Mouse (Mus musculus): Measurements from ENCODE around the gene Itgb1bp1. TPM values are rescaled to one million over a fixed set of nuclear protein-coding genes. Genes with fewer than 3 reads are reported as not detected.

Itgb1bp1 gene
- polyA plus RNA-seq (2014; fragmentation: Nextera tagmentation; extraction: Ambion mirVana) = 48.7 and 50.5 TPM in 2 replicates

DNA sequence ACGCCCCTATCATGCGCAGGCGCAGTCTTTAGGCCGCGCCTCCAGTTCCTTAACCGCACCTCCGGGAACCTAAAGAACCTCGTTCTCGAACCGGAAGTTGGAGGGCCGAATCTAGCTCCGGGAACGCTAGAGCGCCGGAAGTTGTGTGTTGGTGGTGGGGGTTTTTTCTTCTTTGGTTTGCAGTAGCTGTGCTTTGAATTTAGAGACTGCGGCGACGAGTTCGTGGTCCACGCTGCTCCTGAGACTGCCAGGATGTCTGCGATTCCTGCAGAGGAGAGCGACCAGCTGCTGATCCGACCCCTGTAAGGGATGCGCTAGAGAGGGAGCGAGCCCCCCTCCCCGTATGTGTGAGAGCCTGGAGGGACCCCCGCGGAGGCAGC lies at the start of gene Itgb1bp1:
TSS of gene Itgb1bp1 (minus strand) at position 42 of the 380 bp plus-strand sequence.
- Histone ChIP-seq H3K4me3 (ENCODE audit: low read depth, low read length) (peak within 1 kb of the TSS; percentile 95), H3K36me3 (ENCODE audit: control insufficient read depth, insufficient read depth, low read length) (peaks cover 16% of the 10 kb centered on the region), H3K4me1 (replicated peaks; ENCODE audit: control insufficient read depth, insufficient read depth, low read length) (peaks cover 12% of the 10 kb centered on the region), H3K4me2 (ENCODE audit: low read length) (peak within 1 kb of the TSS; percentile 82), H3K9ac (ENCODE audit: low read length) (peak within 1 kb of the TSS; percentile 89), H3K27me3 (replicated peaks; ENCODE audit: control insufficient read depth, insufficient read depth, low read length) (no peaks in the 10 kb centered on the region), H3K27ac (ENCODE audit: low read depth) (peak within 1 kb of the TSS; percentile 85), H3K9me3 (ENCODE audit: control insufficient read depth, low read length) (no peaks in the 10 kb centered on the region)
- ATAC-seq (replicated peaks; ENCODE audit: low FRiP score, low TSS enrichment, low read depth) (peak; percentile 96), DNase-seq (ENCODE audit: low spot score) (peak; percentile 97)
- WGBS = under 1% methylated on average over 28 of the region's 28 CpGs

DNA sequence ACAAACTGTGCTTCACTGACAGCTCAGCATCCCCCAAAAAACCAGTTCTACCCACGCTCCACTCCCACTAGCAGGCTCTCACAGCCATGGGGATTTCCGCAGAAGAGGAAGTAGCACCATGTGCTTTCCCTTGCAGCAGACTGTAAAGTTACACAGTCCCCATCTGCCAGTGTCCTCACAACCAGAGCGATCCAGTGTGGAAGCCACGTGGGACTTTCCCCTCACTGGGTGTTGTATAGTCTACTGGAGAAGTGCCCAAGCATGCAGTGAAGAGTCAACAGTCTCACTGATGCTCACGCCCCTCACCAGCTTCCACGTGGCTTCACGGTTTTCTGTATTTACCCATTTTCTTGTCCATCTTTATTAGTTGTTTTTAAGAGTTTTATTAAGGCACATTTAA lies 49.8 kb upstream of the Itgb1bp1 start:
- H3K27ac ChIP-seq (ENCODE audit: low read depth) = no peak overlapping the region
- no peak for ATAC-seq (replicated peaks; ENCODE audit: low FRiP score, low TSS enrichment, low read depth)
- H3K4me3 ChIP-seq (ENCODE audit: low read depth, low read length) = no peak overlapping the region
- H3K4me1 ChIP-seq (replicated peaks; ENCODE audit: control insufficient read depth, insufficient read depth, low read length) = no peaks in the 10 kb centered on the region
- no peak for DNase-seq (ENCODE audit: low spot score)
- H3K9me3 ChIP-seq (ENCODE audit: control insufficient read depth, low read length) = no peaks in the 10 kb centered on the region
- peaks cover 79% of the 10 kb centered on the region for H3K36me3 ChIP-seq (ENCODE audit: control insufficient read depth, insufficient read depth, low read length)
- H3K9ac ChIP-seq (ENCODE audit: low read length) = no peak overlapping the region
- H3K27me3 ChIP-seq (replicated peaks; ENCODE audit: control insufficient read depth, insufficient read depth, low read length) = no peaks in the 10 kb centered on the region
- H3K4me2 ChIP-seq (ENCODE audit: low read length) = no peak overlapping the region
- 85% methylated on average over 7 of the region's 7 CpGs for WGBS

DNA sequence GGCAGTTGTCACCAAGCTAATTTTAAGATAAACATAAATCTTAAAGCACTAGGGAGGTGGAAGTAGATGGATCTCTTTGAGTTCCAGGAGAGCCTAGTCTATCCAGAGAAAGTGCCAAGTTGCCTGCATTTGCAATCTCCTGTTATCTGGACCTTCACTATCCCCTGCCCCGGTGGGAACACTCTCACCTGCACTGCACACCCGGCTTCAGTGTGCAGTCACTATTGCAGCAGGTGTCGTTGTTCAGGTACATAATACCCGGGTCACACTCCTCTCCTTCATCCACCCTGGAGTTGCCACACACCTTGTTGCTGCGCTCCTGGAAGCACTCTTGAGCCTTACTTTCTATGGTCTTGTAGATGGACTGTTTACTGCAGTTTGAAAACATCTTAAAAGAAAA lies 47.7 kb upstream of the Itgb1bp1 start:
- Histone ChIP-seq H3K4me1 (replicated peaks; ENCODE audit: control insufficient read depth, insufficient read depth, low read length) (no peaks in the 10 kb centered on the region), H3K4me3 (ENCODE audit: low read depth, low read length) (no peak overlapping the region), H3K9ac (ENCODE audit: low read length) (no peak overlapping the region), H3K27ac (ENCODE audit: low read depth) (no peak overlapping the region), H3K9me3 (ENCODE audit: control insufficient read depth, low read length) (no peaks in the 10 kb centered on the region), H3K27me3 (replicated peaks; ENCODE audit: control insufficient read depth, insufficient read depth, low read length) (no peaks in the 10 kb centered on the region), H3K36me3 (ENCODE audit: control insufficient read depth, insufficient read depth, low read length) (peaks cover 75% of the 10 kb centered on the region), H3K4me2 (ENCODE audit: low read length) (no peak overlapping the region)
- DNase-seq (ENCODE audit: low spot score) (no peak), ATAC-seq (replicated peaks; ENCODE audit: low FRiP score, low TSS enrichment, low read depth) (no peak)
- 95% methylated on average over 5 of the region's 5 CpGs for WGBS

DNA sequence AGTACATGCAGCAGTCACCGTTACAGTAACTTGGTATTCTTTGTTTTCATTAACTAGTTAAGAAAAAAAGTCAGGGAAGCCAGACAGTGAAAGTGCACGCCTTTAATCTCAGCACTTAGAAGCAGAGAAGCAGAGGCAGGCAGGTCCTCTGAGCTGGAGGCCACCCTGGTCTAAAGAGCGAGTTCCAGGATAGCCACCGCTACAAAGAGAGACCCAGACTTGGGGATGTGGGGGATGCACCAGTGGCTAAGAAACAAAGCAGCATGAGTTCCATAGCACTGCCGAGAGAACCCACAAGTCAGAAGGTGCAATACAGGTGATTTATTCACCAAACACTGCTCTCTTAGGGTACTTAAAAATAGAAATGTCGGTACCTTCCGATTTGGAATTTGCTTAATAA lies 46.9 kb upstream of the Itgb1bp1 start:
- H3K9me3 ChIP-seq (ENCODE audit: control insufficient read depth, low read length) = no peaks in the 10 kb centered on the region

DNA sequence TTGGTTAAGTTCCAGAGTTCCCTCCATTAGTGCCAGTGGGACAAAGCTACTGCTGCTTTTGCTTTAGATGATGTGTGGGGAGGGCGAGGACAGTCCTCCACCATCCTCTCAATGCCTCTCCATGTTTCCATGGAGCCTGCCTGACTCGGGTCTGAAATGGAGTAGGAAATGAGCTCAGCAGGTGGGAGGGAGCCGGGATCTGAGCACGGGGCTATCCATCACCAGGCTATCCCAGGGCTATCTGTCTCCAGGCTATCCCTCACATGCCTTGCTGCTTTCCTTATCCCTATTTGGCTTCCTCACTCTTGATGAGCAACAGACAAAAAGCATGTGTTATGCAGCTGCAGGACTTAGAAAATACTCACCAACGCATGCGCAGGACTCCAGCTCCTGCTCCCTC lies 45.6 kb upstream of the Itgb1bp1 start:
- no peak overlapping the region for H3K27ac ChIP-seq (ENCODE audit: low read depth)
- no peaks in the 10 kb centered on the region for H3K4me1 ChIP-seq (replicated peaks; ENCODE audit: control insufficient read depth, insufficient read depth, low read length)
- H3K4me3 ChIP-seq (ENCODE audit: low read depth, low read length) = no peak overlapping the region
- no peak overlapping the region for H3K9ac ChIP-seq (ENCODE audit: low read length)
- H3K36me3 ChIP-seq (ENCODE audit: control insufficient read depth, insufficient read depth, low read length) = peaks cover 82% of the 10 kb centered on the region
- no peaks in the 10 kb centered on the region for H3K9me3 ChIP-seq (ENCODE audit: control insufficient read depth, low read length)
- no peaks in the 10 kb centered on the region for H3K27me3 ChIP-seq (replicated peaks; ENCODE audit: control insufficient read depth, insufficient read depth, low read length)
- no peak for ATAC-seq (replicated peaks; ENCODE audit: low FRiP score, low TSS enrichment, low read depth)
- DNase-seq (ENCODE audit: low spot score) = no peak
- no peak overlapping the region for H3K4me2 ChIP-seq (ENCODE audit: low read length)
- 89% methylated on average over 6 of the region's 6 CpGs for WGBS

More for the DNA sequence above, 46.9 kb upstream of the Itgb1bp1 start:
- Histone ChIP-seq H3K9ac (ENCODE audit: low read length) (no peak overlapping the region), H3K4me2 (ENCODE audit: low read length) (no peak overlapping the region), H3K4me3 (ENCODE audit: low read depth, low read length) (no peak overlapping the region), H3K27ac (ENCODE audit: low read depth) (no peak overlapping the region), H3K27me3 (replicated peaks; ENCODE audit: control insufficient read depth, insufficient read depth, low read length) (no peaks in the 10 kb centered on the region), H3K4me1 (replicated peaks; ENCODE audit: control insufficient read depth, insufficient read depth, low read length) (no peaks in the 10 kb centered on the region), H3K36me3 (ENCODE audit: control insufficient read depth, insufficient read depth, low read length) (peaks cover 80% of the 10 kb centered on the region)
- DNase-seq (ENCODE audit: low spot score) (no peak), ATAC-seq (replicated peaks; ENCODE audit: low FRiP score, low TSS enrichment, low read depth) (no peak)
- WGBS = 91% methylated on average over 7 of the region's 7 CpGs

DNA sequence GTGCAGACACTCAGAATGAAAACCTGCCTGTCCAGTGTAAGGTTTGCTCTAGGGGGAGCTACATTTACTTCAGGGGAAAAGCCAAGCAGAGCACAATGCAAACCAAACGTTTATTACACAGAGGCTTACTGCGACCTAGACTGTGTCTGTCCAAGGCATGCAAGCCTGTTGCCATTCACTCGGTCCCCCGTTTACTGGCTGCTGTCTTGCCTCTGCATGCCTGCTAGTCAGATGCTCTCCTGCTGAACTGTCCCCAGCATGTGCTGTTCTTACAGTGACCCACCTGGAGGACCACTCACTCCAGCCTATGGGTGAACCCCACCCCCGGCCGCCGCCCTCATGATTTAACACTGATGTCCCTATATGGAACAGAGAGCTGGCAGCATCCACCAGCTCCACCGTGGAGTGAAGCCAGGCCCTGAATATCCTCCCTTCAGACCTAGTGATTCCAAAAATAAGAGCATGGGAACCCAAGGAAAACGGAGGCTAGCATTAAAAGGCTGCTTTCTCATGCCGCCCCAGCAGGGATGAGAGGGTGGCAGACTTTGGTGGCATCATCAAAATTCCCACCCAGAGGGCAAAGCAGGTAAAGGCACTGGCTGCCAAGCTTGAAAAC lies 45.0 kb upstream of the Itgb1bp1 start:
- no peaks in the 10 kb centered on the region for H3K27me3 ChIP-seq (replicated peaks; ENCODE audit: control insufficient read depth, insufficient read depth, low read length)
- H3K9me3 ChIP-seq (ENCODE audit: control insufficient read depth, low read length) = no peaks in the 10 kb centered on the region
- peaks cover 78% of the 10 kb centered on the region for H3K36me3 ChIP-seq (ENCODE audit: control insufficient read depth, insufficient read depth, low read length)
- H3K4me2 ChIP-seq (ENCODE audit: low read length) = no peak overlapping the region
- no peak overlapping the region for H3K4me3 ChIP-seq (ENCODE audit: low read depth, low read length)
- no peak overlapping the region for H3K9ac ChIP-seq (ENCODE audit: low read length)
- no peak overlapping the region for H3K27ac ChIP-seq (ENCODE audit: low read depth)
- 83% methylated on average over 10 of the region's 10 CpGs for WGBS
- H3K4me1 ChIP-seq (replicated peaks; ENCODE audit: control insufficient read depth, insufficient read depth, low read length) = no peaks in the 10 kb centered on the region
- DNase-seq (ENCODE audit: low spot score) (no peak), ATAC-seq (replicated peaks; ENCODE audit: low FRiP score, low TSS enrichment, low read depth) (no peak)

DNA sequence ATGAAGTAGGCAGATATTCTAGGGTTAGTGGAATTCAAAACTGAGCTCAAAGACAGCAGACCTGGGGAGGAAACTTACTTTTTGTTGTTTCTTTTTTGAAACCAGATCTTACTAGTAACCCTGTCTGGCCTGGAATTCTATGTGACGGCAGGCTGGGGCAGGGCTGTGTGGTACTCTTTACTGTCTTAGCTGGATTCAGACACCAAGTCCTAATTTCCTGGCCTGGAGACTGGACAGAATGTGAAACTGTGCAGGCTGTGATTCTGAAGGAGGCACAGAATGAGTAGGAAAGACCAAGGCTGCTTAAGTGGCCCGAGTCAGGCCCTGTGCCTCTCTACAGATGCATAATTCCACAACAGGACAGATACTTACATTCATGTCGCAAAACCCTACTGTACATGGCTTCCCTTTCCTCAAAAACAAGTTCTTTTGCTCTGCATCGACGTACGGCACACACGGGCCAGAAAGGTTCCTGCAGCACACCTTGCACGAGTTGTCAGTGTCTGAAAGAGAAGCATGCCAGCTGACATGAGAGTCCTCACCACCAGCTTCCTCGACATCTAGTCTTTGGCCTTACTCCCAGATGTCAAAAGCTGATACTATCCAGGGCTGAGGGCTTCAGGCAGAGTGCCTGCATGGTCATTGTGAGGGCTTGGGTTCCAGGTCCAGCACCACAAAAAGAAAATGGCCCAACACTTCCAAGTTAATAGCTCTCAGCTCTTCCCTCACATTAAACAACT lies 43.7 kb upstream of the Itgb1bp1 start:
- Histone ChIP-seq H3K36me3 (ENCODE audit: control insufficient read depth, insufficient read depth, low read length) (peaks cover 79% of the 10 kb centered on the region), H3K27me3 (replicated peaks; ENCODE audit: control insufficient read depth, insufficient read depth, low read length) (no peaks in the 10 kb centered on the region), H3K9me3 (ENCODE audit: control insufficient read depth, low read length) (no peaks in the 10 kb centered on the region), H3K27ac (ENCODE audit: low read depth) (no peak overlapping the region), H3K4me3 (ENCODE audit: low read depth, low read length) (no peak overlapping the region), H3K9ac (ENCODE audit: low read length) (no peak overlapping the region), H3K4me1 (replicated peaks; ENCODE audit: control insufficient read depth, insufficient read depth, low read length) (no peaks in the 10 kb centered on the region), H3K4me2 (ENCODE audit: low read length) (no peak overlapping the region)
- ATAC-seq (replicated peaks; ENCODE audit: low FRiP score, low TSS enrichment, low read depth) (no peak), DNase-seq (ENCODE audit: low spot score) (peak; percentile 39)
- WGBS = 81% methylated on average over 9 of the region's 9 CpGs

DNA sequence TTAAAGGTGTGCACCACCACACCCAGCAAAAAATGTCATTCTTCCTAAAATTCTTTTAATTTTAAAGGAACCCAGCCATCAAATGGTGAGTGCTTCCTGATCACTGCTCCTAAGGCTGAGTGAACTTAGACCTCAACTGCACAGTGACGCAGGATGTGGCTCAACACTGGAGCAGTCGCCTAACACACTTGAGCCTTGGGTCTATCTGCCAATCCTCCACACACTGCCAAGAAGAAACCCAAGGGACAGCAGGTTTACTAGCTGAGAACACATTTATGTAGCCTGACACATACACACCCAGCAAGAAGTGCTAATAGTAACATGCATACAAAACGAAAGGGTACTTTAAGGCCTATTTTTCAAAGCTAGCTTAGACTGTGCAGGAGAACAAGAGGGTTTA lies 40.2 kb upstream of the Itgb1bp1 start:
- DNase-seq (ENCODE audit: low spot score) (no peak), ATAC-seq (replicated peaks; ENCODE audit: low FRiP score, low TSS enrichment, low read depth) (no peak)
- peaks cover 78% of the 10 kb centered on the region for H3K36me3 ChIP-seq (ENCODE audit: control insufficient read depth, insufficient read depth, low read length)
- no peak overlapping the region for H3K4me2 ChIP-seq (ENCODE audit: low read length)
- WGBS = 91% methylated on average over 3 of the region's 3 CpGs
- no peaks in the 10 kb centered on the region for H3K9me3 ChIP-seq (ENCODE audit: control insufficient read depth, low read length)
- H3K4me3 ChIP-seq (ENCODE audit: low read depth, low read length) = no peak overlapping the region
- H3K4me1 ChIP-seq (replicated peaks; ENCODE audit: control insufficient read depth, insufficient read depth, low read length) = no peaks in the 10 kb centered on the region
- no peaks in the 10 kb centered on the region for H3K27me3 ChIP-seq (replicated peaks; ENCODE audit: control insufficient read depth, insufficient read depth, low read length)
- H3K9ac ChIP-seq (ENCODE audit: low read length) = no peak overlapping the region
- no peak overlapping the region for H3K27ac ChIP-seq (ENCODE audit: low read depth)

DNA sequence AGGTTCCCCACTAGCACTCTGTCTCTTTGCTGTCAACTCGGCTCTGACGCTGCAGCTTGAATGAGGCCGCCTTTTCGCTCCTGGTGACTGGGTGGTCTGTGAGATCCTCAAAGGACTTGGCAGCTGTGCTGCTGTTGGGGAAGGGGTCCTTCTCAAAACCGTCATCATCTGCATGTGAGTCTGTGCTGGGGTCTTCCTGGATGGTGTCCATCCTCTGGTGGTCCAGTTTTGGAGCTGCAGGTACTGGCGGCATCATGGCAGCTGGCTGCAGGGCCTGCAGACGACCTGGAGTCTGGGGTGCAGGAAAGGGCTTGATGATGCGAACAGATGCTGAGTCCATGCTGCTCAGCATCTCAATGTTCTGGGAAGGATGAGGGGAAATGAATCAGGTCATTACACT lies 39.2 kb upstream of the Itgb1bp1 start:
- Histone ChIP-seq H3K9ac (ENCODE audit: low read length) (no peak overlapping the region), H3K4me3 (ENCODE audit: low read depth, low read length) (no peak overlapping the region), H3K27ac (ENCODE audit: low read depth) (no peak overlapping the region), H3K4me2 (ENCODE audit: low read length) (no peak overlapping the region), H3K36me3 (ENCODE audit: control insufficient read depth, insufficient read depth, low read length) (peaks cover 79% of the 10 kb centered on the region), H3K27me3 (replicated peaks; ENCODE audit: control insufficient read depth, insufficient read depth, low read length) (no peaks in the 10 kb centered on the region), H3K4me1 (replicated peaks; ENCODE audit: control insufficient read depth, insufficient read depth, low read length) (no peaks in the 10 kb centered on the region), H3K9me3 (ENCODE audit: control insufficient read depth, low read length) (no peaks in the 10 kb centered on the region)
- DNase-seq (ENCODE audit: low spot score) (peak; percentile 48), ATAC-seq (replicated peaks; ENCODE audit: low FRiP score, low TSS enrichment, low read depth) (no peak)
- 91% methylated on average over 8 of the region's 8 CpGs for WGBS
